Mouse (Mus musculus) Muller cell, postnatal 12 days (primary cell): ENCODE measurements at regions not wholly inside any gene's neighbourhood (a gene's known extent, or its start where the extent isn't known, plus 50 kb on each side); places are given as distances from the start of the nearest gene placed in this dataset.
"Not testable (repeated sequence)": the region's sequence is repeated elsewhere in the genome, so short reads cannot be mapped to it uniquely, and the experiment has no call there.

Source experiments
- DNase-seq: peaks from one replicate; pipeline ENCODE4 v3.0.0-alpha.2; 2015; ENCODE audit errors: inconsistent ontology term

DNA sequence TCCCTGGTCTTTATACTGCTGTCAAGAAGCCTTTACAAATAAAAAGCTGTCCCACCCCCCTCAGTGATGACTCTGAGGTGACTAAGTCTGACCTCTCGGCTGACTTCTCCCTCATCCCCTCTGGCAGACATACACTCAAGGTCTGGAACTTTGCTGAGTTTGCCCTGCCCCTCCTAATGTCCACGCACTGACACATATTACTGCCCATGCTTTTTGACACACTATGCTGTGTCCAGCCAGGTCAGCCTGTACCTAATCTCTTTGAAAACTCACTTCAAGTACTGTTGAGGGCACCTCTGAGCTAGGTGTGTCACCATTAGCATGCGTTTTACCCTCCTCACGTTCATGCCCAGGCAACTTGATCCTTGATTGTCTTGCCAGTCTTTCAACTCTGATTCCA is 164.9 kb upstream of the Frmd6 start:
- DNase-seq, result no peak

DNA sequence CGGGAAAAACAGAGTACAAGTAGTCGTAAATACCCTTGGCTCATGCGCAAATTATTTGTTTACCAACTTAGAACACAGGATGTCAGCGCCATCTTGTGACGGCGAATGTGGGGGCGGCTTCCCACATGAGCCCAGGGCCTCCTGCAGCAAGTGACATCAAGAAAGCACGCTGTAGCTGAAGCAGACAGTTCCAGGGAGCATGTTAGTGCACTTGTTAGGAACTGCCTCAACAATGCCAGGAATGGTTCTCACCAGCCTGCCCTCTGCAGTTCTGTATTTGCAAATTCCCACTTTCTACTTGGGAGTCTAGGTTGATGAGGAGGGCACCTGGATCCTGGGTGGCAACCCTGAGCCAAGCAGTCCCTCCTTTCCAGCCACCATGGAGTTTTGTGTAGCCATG is 157.2 kb upstream of the Frmd6 start:
- DNase-seq, result not testable (repeated sequence)

DNA sequence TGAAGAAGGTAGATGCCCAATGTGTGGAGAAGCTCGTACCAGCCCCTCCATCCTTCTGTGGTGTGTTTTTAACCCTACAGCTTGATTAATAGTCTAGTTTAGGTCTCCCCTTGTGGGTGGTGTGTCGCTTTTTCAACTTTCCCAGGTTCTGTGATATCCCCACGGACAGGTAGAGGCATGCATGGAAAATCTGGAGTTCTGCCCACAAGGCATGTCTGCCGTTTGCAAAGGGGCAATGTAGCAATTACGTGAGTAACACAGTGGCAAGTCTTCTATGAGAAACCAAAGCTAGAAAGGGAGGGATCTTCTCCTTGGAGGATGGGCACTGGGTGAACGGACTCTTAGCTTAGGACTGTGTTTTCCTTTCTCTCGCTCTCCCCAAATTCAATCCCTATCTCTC is 153.2 kb upstream of the Frmd6 start:
- DNase-seq, result no peak

DNA sequence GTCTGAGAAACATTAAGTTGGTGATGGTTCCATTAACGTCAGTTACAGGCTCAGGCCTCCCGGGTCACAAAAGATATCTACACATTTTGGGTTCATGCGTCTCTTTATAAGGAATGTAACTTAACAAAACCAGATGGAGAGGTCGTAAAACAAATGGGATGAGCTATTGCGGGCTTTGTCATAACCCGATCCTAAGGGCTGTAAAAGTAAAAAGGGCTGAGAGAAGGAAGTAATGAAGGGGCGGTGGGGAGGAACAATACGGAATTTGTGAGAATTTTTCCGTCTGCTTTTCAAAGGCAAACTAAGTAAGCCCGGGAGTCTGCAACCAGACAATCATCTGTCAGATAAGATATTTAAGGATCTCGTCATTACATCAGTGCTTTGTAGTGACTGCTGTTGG is 152.1 kb upstream of the Frmd6 start:
- no peak for DNase-seq

DNA sequence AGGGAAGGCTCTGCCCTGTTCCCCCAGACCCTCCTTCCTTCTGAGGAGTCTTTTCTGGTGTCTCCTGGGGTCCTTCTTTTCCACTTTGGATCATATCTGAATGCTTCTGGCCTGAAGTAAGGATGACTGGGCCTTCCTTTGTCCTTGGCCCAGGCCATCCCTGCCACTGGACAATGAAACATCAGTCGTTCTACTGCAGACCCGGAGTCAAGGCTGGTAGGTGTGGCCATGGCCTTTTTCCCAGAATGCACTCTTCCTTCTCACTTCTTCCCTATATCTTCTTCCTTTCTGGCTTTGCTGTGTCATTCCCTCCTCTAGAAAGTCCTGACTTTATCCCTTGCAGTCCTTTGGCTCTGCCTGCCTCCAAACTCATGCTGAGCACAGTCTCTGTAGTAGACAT is 151.2 kb upstream of the Frmd6 start:
- no peak for DNase-seq

DNA sequence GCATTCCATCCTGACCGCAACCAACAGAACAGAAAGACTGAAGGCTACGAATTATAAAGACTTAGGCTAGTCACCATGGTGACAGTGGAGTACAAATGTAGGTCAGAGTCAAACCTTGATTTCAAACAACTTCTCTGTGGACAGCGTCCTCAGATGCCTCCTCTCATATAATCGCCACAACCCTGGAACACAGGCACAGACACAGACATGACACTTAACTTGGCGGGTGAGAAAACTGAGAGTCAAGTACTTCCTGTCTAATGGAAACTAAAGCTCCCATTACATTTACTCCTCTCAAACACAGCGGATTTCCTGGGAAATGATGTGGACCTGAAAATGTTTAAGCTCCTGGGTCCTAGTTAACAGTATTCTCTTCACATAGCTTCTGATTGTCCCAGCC is 149.5 kb upstream of the Frmd6 start:
- DNase-seq, result no peak

DNA sequence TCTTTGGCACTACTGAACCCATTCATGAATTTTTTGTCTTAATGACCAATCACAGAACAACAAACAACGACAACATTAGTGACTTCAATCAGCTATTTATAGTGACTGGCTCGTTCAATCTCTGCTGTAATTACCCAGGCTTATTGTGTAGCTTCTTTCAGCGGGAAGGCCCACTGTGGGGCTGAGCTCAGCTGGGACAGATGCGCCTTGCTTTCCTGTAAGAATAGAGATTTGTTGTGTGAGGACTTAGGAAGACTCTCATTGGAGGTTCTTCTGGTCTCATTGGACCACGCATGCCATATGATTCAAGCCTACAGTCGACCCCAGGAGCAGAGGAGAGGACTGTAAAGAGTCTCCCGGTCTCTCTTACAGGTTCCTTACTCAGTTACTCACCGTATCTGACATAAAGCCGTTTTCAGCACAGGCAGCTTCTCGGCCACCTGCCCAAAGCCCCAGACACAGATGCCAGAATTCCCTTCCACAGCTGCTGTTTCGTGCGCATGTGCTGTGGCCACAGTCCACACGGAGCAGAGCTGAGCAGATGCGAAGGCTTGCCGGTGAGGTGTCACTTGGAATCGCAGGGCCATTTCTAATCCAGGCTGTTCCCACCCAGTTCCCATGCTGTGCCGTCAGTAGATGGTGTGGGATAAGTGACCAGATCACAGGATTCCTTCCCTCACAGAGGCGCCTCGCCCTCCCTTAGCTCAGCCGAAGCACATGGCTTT is 145.5 kb upstream of the Frmd6 start:
- no peak for DNase-seq

DNA sequence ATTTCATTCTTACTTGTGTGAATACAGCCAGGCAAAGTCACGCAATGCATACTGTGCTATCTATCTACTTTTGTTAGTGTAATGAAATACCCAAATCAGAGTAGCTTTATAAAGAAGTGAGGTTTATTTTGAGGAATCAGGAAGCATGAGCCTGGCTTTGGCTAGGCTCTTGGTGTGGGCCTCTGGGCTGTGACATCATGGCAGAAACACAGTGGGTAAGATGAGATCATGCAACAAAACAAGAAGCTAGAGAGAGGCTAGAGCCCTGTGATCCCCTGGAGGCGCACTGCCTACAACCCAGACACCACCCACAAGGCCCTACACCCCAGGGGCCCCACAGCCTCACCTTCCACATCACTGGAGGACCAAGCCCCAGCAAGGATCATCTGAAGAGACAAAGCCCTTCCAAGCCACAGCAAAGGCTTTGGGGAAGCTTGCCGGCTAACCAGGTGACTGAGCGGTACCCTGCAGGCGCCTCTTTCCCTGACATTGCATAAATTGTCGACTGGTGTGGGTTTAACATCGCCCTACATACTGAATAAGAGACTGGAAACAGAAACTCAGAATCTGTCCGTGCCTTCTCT is 143.8 kb upstream of the Frmd6 start:
- DNase-seq, result no peak

DNA sequence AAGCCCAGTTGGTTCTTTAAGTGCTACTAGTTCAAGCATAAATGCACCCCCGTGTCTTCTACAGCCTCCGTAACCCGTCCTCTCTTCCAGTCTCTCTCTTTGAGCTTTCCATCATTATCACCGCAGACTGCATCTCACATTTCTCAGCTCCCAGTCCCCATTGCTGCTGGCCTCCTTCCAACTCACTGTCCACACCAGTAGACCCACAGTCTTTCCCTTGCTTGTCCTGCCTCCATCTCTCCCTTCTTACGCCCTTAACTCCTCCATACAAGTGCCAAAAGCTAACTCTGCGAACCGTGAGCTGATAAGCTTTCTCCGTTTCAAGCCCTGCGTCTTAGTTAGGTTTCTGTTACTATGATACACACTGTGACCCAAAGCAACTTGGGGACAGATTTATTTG is 141.0 kb upstream of the Frmd6 start:
- no peak for DNase-seq

DNA sequence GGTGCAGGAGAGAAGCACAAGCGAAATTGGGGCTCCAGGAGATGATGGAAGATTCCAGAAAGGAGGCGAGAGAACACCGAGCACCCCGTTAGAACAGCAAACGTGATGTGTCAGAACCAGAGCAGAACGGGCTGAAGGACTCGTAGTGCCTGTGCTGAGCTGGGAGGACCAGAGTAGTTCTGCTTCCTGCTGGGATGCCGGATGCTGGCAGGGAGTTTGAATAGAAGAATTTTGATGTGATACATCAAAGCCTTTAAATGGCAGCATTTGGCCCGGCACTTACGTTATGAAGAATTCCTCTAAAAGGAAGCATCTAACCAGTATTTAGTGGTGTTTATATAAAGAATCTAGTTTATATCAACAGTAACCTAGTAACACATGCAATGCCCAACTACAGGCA is 139.9 kb upstream of the Frmd6 start:
- DNase-seq, result no peak

DNA sequence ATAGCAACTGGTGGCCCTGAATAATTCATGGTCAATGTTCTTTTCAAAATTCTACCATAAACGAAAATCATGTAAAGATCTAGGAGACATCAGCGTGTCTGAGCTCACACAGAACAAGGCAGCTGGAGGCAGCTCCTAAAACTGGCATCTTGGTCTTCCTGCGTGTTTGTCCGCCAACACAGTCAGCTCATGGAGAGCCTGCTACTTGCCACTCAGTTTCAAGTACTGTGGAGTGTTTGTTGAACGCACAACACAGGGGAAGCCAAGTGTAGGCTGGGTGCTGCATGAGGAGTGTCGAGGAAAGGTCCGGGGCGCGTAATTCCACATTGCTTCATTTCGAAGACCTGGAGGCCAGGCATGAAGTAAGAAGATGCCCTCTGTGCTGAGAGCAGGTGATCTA is 139.0 kb upstream of the Frmd6 start:
- no peak for DNase-seq

DNA sequence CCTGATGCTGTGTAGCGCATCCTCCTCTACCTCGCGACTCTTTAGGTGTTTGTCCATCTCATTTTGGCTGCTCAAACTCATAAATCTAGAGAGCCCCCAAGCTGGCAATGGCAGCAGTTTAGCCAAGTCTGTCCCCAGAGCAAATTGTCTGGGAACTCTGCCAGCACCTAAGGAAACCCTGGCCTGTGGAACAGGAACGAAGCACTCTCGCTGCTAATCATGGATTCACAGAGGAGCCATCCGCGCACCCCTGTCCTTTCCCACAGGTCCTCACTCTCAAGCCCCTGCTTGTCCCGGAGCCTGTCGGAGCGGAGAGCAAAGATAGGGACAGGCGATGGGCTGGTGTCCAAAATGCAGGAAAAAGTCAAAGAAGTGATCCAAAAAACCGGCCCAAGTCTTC is 138.3 kb upstream of the Frmd6 start:
- no peak for DNase-seq

DNA sequence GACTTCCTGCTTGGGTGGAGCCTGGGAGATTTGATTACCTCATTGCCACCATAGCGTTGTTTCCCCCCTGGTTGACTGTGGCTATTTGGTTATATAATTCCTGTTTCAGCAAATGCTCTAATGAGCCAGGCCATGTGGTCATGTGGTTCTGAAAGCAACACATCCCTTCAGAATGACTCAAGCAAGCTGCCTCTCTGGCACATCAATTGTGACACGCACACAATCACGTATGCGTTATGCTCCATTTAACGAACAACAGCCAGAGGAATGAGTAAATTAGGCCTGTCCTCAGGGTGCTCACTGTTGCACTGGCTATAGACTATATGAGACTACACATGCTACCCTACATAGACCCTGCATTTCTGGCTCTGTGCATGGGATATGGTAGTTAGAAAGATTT is 130.2 kb upstream of the Frmd6 start:
- peak; percentile 89 for DNase-seq

DNA sequence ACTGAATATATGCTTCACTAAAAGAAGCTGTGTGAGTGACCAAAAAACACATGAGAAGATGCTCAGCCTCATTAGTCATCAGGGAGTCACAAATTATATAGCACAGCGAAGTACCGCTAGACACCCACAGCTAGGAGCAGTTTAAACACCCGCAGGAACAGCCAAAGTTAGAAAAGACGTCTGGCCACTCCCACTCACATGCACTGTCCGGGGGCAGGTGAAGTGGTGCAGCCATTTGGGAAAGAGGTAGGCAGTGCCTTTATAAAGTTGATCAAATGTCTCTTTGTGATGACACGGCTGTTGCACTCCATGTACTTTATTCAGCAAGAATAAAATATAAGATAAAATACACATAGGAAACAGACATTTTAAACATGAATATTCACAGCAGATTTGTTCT is 129.1 kb upstream of the Frmd6 start:
- DNase-seq, result no peak

DNA sequence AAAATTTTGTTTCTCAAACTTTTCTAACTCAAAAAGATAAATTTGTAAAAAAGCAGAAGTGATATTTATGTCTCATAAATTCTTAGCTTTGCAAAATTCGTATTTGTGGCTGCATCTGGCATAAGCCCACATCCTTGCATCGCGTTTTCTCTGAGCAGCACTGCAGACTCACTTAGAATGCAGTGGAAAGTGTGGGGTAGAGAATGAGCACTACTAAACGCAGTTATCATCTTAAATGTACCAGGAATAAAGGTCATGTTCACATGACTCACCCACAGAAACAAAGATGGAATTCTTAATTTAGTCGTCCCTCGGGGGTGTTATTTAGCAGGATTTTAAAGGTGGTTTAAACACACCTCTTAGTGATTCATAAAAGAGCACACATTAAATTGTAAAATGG is 126.8 kb upstream of the Frmd6 start:
- no peak for DNase-seq

DNA sequence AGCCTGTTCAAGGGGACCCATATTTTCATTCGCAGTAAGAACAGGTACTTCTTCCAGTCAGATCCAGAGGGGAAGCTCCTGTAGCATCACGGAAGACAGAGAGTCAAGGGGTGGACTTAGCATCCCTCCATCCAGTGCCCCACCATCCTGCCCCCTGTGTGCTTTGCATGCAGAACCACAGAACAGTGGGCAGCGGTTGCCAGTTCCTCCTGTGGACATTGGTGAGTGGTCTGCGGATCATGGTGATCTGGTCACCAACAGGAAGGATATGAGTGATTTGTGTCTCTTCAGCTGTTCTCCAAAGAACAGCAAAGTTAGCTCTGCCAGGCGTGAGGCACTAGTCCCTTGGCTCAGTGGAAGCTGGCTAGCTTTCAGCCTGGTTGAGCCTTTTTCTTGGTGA is 122.8 kb upstream of the Frmd6 start:
- DNase-seq, result no peak

DNA sequence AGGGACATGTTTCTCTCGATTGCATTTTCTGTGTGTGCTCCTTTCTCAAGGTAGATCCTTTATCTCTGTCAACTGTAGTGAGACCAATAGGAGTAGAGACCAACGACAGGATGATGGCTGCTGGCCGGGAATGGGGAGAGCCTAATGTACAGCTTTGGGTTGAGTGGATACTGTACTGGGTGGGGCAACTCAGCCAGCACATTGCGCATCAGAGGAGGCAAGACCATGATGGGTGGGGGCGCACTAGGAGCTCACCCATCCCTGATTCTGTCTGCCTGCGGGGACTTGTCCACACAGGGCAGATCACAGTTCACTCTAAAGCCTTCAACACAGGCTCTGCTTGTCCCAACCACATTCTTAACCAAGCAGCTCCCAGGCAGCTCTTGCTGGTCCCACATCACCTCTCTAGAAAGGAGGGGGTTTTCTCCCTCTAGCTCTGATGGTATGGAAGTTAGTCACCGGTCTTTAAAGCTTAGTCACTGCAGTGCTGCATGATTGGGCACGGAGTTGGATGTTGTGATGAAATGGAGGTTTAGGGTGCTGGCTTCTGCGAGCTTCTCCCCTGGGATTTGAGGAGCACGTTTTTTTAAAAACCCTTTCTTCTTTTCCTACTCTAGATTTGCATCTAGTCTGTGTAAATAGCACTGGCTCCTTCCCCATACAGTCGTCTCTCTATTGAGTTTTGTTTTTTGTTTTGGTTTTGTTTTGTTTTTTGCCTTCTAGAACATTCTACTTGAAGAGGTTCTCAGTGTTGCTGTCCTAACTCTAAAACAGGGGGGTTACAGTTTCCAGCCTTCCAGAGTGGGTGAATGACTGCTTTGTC is 118.3 kb upstream of the Frmd6 start:
- no peak for DNase-seq

DNA sequence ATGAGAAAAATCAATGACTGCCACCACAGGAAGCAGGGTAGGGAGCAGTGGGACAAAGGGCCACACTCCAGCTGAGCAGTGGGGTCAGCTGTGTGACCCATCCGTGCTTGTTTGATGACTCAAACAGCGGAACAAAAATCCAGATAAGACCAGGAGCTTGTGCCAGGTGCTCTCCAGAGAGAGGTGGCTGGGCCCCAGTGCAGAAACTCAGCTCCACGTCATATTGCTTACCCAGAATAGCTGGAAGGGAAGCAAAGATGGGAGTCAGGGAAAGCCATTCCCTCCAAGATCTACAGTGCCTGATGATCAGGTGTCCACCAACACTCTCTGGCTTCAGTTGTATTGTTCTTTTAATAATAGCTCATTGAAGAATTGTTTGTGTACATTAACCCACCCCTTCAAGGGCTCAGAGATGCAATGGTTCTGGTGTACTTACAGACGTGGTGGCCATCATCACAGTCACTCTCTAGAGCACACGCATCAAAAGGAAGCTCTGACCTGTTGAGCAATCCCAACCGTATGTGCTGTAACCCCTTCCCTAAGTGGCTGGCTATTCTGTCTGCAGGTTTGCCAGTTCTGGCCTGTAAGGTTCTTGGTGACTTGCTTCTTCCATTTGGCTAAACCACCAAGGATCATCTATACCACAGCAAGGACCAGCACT is 117.6 kb upstream of the Frmd6 start:
- DNase-seq, result peak; percentile 68

DNA sequence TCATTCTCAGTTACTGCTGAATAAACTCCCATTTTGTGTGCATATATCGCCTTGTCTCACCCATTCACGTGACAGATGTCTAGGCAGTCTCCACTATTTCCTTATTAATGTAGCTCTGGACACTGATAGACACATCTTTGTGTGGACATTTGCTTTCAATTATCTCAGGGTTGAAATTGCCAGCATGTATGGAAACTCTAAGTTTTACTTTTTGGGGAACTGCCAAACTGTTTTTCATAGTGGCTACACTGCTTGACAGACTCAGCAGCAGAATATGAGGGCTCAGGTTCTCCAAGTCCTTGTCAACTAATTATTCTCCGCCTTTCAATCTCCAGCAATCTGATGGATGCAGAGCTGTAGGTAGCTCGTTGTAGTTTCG is 117.0 kb upstream of the Frmd6 start:
- DNase-seq, result no peak

DNA sequence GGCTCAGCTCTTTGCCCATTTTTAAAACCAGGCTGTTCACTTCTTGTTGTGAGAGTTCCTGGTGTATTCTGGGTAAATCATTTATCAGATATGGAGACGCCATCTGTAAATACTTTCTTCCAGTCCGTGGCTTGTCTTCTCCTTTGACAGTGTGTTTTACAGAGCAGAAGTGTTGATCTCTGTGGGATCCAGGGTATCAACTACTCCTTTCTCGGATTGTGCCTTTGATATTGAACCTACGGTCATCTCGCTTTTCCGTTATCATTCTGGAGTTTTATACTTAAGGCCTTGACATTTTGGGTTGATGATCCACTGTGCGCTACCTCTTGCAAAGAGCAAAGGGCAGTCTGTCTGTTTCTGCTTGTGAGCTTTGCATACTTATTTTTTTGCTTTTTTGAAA is 115.0 kb upstream of the Frmd6 start:
- DNase-seq, result no peak

DNA sequence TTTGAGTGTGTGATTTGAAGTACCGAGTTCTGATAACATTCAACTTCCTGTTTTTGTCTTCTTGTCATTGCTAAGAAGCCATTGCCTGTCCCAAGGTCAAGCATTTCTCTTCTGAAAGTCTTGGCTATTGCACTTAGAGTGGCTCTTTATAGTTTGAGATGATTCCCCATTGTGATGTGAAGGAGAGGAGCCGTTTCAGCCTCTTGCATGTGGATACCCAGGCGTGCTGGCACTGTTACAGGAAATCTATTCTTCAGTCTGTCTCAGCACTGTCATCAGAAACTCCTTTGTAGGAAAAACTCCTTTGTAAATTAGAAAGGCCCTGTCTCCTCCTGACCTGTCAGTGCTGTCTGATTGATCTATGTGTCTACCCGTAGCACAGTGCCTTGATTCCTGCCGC is 114.3 kb upstream of the Frmd6 start:
- DNase-seq, result no peak

DNA sequence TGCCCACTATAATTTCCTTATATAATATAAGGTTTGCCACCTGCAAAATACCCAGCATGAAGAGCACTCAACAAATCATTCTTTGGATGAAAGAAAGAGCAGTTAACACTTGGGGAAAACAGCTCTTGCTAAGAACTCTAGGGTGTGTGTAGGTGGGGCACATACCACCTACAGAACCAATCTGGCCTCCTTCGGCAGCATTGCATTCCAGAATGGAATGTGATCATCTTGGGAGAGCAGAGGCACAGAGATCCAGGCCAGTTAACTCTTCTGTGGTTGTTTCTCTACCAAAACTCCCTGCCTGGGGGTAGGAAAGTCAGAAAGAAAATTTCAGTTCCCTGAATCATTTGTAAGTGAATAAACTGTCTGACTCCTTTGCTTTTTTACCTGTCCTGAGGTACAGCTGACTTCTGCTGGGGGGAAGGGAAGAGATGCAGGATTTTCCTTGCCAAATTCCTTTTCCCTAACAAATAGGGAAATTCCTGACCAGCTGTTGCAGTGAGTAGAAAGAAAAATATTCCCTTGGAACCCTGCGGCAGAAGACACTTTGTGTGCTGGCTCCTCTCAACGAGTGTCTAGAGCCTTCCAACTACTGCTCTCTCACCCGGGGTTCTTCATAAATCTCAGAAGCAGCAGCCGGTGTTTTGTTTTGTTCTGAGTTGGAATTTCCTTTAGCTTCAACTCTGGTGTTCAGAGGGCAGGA is 112.8 kb upstream of the Frmd6 start:
- peak; percentile 63 for DNase-seq
